Mouse (Mus musculus): ENCODE data around the gene Zfp503. TPM values are rescaled to one million over a fixed set of nuclear protein-coding genes. Genes with fewer than 3 reads are reported as not detected.

Gene Zfp503
- total RNA-seq, 1 experiment from 2014 or later: 0.38 TPM

DNA sequence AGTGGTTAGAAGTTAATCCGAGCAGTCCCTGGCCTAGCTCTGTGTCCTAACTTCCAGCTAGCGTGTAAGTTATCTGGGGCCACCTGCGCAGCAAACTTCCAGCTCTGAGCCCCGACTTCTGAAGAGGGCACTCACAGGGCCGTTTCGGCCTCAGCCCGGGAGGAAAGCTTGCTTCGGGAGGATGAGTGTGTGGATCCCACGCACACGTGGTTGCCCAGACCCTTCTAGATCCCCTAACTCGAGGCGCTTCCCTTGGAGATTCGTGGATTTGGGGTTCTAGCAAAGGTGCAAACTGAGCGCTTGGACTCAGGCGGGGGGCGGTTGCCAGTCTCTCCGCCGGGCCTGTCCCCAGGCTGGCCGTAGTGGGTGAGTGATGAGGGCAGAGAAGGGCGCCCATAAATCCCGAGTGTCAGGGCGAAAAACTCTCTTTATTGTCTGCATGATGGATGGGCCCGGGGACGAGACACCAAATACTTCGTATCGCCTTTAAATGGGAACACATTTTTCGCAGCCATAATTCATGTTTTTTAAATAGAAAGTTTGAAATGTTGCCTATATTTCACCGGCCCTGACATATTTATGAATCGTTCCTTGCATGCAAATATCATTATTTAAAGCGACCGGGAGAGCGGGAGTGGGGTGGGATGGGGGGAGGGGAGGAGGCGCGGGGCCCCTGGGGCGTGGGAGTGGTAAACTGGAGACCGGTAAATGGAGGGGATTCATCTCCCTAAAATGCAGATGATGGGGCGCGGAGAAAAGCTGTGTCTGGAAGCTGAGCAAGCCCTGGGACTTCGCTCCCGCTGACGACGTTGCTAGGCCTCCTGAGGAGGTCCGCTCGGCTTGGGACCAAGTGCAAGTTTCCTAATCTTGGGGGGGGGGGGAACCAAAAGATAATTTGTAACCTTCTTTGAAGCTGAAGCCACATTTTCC, 4.9 kb upstream of the Zfp503 start:
- ATAC-seq (replicated peaks; ENCODE audit: insufficient number of reproducible peaks, low FRiP score, low TSS enrichment, poor library complexity, severe bottlenecking): no peak

DNA sequence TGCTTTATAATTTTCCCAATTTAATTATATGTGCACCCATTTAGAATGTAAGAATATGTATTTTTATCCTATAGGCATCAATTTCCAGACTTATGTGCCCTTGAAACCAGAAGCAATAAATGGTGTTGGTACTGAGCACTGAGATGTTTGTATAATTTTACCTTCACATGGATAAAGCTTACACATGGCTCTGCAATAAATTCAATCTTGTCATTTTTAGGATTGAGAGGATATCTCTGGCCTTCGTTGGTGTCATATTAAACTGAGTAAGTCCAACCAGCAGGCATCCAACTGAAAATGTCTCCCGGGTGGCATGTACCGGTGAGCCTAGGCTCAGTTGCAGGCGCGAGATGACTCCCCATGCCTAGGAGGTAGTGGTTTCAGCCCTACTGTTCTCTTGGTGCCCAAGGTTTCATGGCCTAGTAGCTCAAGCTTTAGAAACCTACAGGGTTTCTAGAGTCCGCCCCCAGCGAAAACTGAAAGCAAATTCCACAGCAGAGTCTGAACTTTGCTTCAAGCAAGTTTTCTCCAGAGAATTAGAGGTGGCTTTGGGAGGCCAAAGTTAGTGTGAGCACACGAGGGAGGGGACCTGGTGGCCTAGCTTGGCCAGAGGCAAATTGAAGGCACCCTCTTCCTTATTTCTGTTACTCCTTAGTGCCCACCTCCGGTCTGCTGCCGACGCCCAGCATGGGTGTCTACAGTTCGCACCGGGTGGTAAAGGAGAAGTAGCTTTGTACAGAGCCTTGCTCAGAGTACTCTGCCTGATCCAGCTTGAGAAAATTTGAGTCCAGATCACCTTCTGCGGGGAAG, 4.1 kb upstream of the Zfp503 start:
- 0 out of 2 replicates have a peak, but pooled peaks have one; percentile 24 for ATAC-seq (replicated peaks; ENCODE audit: insufficient number of reproducible peaks, low FRiP score, low TSS enrichment, poor library complexity, severe bottlenecking)

DNA sequence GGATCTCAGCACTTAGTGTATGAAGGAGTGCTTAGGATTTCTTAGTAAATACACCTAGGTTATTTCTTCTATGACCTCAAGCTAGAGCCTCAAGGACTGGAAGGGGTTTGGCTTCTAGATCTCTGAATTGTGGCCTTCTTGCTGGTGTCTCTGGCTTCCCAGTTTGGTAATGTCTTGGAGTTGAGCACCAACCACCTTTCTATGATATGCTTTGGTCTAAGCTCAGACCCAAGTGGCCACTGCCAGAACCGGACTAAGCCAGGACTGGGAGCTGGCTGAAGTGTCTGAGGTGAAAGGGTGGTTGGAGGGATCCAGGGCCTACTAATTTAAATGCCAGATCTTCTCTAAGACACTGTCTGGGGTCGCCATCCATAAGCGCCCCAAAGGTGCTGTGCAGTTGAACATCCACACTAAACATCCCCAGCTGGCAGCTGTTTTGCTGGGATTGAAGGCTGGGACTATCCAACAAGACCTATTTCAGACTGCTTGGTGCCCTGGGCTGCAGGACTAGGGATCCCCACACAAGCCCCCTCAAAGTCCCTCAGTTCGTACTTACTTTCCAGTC, 3.0 kb upstream of the Zfp503 start:
- no peak for ATAC-seq (replicated peaks; ENCODE audit: insufficient number of reproducible peaks, low FRiP score, low TSS enrichment, poor library complexity, severe bottlenecking)

DNA sequence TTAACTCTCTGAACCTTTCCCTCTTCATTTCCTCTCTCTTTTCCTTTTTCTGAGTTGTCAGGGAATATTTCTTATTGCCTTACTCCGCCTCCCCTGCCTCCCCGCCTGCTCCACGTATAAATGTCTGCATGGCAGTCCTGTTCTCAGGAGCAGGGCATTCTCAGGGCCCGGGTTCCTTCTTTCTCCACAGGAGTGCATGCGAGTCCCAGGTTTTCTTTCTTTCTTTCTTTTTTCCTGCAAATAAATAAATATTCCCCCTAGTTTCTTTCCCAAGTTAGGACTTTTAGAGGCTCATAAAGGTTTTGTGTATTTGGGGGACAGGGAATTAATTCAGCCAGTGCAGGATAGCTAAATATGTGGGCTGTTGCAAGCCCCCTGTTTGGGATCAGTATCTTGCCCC, 2.5 kb upstream of the Zfp503 start:
- no peak for ATAC-seq (replicated peaks; ENCODE audit: insufficient number of reproducible peaks, low FRiP score, low TSS enrichment, poor library complexity, severe bottlenecking)

DNA sequence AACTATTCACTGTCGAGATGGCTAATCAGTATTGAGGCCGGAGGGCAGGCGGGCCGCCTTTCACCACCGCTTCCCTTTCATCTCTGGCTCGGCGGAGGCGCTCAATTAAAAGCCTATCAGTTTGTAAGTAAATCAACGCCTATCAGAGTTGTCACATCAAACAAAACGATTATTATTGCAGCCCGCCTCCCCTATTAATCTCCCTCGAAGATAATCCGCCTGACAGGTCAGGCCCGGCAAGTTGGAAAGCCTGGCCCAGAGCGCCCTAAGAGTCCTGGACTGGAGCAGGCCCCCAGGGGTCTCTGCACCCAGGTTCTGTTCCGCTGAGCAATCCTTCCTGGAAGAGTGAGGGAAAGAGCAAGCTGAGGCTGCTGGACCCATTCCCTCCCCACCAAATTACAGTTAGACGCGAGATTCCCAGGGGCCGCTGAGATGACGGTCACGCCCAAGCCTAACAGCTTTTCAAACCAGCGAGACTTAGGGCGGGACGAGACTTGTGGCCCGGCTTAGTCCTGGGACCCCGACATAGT, 1.9 kb upstream of the Zfp503 start:
- no peak for ATAC-seq (replicated peaks; ENCODE audit: insufficient number of reproducible peaks, low FRiP score, low TSS enrichment, poor library complexity, severe bottlenecking)

DNA sequence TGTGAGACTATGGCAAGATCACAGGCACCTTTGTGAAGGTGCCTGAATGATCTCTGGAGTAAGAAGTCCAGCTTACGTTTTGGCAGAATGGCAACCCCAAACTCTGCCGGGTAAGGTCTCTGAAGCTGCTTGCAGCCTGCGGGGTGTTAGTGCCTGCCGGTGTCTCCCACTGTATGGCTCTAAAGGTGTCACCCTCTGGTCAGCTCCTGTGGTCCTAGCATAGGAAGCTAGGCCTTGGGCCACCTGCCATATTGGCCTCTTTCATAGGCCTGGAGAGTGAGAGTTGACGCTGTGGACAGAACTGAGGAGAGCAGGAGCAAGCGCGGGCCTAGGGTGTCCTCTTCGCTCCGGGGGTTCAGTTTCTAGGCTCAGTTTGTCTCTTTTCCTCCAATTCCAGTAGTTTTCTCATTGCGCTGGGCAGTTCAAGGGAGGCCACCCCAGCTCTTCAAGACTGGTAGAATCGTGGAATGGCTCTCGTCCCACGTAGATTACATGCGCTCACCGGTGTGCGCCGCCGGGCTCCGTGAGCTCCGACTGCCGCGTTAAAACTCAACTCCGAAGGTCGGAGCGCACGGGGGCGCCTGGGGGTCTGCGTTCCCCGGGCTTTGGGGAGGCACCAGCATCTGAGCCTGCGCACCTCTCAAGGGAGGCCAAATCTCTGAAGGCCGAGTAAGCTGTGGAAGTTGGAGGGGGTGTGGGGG, 1.1 kb upstream of the Zfp503 start:
- no peak for ATAC-seq (replicated peaks; ENCODE audit: insufficient number of reproducible peaks, low FRiP score, low TSS enrichment, poor library complexity, severe bottlenecking)

DNA sequence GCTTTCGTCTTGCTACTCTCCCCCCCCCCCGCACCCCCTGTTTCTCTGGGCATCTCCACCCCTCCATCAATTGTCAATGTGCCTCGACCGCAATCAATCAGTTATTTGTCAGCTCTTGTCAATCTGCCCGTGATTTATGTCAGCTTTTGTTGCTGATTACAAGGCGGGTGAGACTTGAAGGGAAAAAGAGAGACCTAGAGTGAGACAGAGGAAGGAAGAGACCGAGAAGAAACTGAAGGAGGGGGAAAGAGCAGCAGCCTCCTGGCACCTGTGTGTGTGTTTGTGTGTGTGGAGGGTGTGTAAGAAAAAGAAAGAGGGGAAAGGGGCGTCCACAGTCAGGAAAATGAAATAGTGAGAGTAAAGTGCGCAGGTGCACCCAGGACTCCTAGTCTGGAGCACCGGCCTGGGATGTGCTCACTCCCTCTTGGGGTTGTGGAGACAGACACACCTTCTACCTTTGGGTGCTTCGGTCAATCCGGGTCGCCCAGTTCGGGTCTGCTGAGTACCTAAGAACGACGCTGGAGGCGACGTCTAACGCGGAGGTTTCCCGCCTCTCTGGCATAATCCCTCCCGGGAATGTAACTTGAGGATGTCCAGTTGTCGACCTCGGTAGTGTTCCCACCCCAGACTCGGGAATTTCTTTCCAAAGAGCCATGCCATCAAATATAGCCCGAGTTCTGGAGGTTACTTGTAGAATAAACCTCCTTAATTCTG, 667 bp downstream of the Zfp503 start:
- no peak for ATAC-seq (replicated peaks; ENCODE audit: insufficient number of reproducible peaks, low FRiP score, low TSS enrichment, poor library complexity, severe bottlenecking)

DNA sequence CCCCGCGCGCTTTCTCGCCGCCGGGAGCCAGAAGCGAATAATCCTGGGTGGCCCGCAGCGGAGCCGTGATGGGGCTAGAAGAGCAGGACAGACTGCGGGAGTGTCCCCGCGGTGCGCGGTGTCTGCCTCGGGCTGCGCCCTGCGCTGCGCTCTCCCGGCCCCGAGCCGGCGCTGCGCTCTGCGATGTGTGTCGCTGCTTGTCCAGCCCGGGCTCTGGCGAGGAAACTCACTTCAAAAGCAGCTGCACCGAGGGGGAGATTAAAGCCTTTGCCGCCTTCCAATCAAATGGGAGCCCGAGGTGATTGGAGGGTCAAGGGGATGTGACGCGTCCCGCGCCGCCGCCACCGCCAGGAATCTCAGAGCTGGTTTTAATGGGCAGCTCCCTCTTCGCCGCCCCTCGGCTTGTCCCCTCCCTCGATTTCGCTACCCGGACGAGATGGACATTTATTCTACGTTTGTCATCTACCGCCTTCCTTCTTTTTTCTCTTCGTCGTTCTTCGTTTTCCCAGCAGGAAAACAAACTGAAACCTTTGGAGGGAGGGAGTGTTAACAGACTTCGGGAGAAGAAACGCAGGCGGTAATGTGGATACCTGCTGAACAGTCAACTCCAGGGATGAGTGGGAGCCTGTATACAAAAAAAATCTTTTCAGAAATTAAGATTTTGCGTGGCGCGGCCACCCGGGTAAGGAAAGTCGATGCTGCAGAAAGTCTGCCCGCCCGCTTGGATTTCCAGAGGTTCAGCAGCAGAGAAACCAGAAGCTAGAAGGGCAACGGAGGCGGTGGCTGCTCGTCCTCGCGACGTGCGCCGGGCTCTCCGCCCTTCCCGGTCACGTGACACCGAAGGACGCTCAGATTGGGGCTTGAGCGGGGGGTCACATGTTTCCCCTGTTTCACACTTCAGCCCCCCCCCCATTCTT, 1.5 kb downstream of the Zfp503 start:
- ATAC-seq (replicated peaks; ENCODE audit: insufficient number of reproducible peaks, low FRiP score, low TSS enrichment, poor library complexity, severe bottlenecking): peak; percentile 53

DNA sequence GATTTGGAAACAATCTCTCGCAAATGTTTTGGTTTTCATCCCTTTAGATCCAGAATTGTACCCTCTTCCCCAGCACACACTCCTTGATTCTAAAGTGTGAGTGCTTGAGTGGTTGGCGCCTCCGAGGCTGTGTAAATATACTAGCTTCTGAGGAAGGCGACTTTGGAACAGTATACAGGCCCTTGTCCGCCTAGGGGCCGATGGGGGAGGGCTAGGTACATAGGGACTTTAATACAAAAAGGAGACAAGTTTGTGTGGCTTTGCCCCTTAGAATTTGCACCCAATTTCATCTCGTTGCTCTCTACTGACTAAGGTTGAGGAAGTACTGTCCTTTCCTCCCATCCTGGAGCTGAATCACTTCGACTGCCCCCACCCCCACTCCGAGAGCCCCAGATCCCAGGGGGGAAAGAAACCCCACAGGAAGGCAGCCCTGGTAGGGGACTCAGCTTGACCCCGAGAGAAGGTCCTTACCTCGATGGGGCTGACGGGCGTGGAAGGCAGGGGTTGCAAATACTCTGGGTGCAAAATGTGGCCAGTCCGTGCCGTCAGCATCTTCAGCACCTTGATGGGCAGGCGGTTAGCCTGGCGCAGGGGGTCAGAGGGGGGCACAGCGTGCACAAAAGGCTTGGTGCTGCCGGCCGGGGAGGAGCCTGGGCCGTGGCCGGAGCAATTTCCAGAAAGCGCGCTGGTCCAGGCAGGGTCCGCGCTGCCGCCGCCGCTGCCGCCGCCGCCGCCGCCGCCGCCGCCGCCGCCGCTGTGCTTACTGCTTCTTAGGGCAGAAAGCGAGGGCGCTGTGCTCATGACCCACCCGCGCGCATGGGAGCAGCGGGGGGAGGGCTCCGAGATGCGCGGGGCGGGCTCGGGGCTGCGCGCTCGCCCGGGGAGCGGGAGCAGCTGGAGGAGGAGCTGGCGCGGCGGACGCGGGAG, 2.4 kb downstream of the Zfp503 start:
- no peak for ATAC-seq (replicated peaks; ENCODE audit: insufficient number of reproducible peaks, low FRiP score, low TSS enrichment, poor library complexity, severe bottlenecking)

DNA sequence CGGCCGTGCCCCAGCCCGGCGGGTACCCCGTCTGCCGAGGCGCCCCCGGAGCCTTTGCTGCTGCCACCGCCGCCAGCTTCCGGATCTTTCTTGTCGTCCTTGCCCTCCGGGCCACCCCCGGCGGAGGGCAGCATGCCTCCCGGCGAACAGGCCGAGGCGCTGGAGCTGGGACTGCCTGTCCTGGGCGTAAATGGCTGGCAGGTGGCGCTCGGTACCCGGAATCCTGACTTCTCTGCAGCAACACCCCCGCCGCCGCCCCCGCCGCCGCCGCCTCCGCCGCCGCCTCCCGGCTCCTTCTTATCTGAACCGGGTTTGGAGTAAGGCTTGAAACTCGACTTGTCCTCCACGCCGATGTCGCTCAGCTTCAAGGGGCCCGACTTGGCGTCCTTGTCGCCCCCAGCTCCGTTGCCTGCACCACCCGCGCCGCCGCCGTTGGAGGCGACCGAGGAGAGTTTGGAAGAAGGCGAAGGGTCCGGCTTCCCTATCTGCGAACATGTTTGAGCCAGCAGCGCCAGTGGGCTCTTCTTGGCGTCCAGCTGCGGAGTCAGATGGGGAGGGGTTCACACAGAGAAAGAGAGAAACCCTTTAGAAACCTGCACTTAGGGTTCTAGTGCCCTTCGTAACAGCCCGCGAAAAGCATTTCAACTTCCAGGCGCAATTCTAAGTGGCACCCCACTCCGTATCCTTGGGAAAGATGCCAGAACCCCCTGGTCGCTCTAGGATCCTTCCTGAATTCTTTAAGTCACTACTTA, 3.2 kb downstream of the Zfp503 start:
- 0 out of 2 replicates have a peak, but pooled peaks have one; percentile 38 for ATAC-seq (replicated peaks; ENCODE audit: insufficient number of reproducible peaks, low FRiP score, low TSS enrichment, poor library complexity, severe bottlenecking)

DNA sequence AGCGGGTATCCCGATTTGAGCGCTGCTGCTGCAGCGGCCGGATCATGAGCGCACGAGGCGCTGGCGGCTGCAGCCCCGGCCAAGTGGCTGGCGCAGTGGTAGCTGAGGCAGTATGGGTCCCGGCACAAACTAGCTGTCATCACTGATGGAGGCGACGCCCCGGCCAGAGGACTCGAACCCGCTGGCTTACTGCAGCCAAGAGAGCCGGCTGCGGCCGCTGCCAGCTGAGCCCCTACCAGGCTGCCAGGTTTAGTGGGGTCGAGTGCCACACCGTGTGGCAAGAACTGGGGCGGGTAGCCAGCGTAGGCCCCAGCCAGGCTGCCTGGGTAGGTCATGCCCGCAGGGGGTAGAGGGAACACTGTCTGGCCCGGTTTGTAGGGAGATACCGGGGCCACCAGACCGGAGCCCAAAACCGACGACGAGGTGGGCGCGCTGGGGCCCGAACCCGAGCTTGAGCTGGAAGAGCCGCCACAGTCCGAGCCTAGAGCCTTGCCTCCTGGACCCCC, 3.9 kb downstream of the Zfp503 start:
- ATAC-seq (replicated peaks; ENCODE audit: insufficient number of reproducible peaks, low FRiP score, low TSS enrichment, poor library complexity, severe bottlenecking): no peak

DNA sequence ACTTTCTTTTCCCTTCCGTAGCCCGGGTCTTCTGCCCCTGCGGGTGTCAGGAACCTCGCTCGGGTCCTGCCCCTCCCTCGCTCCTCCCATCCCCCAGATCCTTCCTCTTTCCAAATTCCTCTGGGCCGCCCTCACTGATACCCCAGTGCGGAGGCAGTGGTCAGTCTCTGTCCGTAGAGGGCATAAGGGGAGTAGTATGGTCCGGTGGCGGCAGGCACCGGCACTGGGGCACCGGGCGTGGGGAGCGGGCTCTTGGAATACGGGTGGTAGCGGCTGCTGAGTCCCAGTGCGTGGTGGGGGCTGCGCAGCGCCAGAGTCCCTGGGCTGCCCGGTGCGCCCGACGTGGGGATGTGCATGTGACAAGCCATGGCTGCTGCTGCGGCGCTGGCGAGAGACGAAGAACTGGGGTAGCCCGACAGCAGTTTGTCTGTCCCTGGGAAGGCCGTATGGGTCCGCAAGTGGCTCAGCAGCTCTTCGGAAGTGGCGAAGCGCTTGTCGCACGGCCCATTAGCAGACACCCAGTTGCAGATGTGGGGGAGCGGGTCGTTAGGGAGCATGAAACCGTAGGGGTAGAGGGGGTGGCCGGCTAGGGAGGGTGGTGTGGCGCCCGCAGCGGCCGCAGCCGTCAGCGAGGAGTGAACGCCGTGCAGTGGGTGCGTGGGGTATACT, 4.5 kb downstream of the Zfp503 start:
- ATAC-seq (replicated peaks; ENCODE audit: insufficient number of reproducible peaks, low FRiP score, low TSS enrichment, poor library complexity, severe bottlenecking): no peak

DNA sequence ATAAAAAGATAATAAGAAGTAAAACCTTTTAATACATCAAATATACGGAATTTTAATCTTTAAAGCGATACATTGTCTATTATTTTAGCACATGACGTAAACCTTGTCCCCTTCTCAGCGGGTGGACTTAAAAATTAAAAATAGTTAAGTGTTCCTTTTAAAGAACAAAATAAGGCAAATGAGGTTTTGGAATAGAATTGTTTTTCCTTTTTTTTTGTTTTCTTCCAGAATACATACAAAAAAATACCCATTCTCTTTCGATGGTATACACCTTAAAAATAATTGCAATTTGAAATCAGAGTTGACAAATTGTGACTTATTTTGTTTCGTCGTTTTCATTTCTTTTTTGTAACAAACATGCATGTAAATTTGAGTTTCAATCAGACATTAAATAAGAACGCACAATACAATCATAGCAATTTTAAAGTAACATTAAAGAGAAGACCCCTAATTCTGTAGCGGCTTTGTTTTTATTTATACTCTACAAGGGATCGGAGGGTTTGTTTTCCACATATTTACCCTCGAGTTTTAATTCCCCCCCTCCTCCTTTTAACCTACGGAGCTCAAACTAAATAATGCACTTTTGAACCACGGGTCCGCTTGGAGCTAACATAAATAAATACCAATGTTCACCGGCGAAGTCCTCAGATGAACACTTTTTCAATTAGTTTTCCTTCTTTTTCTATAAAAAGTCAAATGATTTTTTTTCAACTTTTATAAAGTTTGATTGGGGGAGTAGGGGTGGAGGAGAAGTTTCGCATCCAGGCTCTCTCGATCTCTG, 5.3 kb downstream of the Zfp503 start:
- ATAC-seq (replicated peaks; ENCODE audit: insufficient number of reproducible peaks, low FRiP score, low TSS enrichment, poor library complexity, severe bottlenecking): no peak

DNA sequence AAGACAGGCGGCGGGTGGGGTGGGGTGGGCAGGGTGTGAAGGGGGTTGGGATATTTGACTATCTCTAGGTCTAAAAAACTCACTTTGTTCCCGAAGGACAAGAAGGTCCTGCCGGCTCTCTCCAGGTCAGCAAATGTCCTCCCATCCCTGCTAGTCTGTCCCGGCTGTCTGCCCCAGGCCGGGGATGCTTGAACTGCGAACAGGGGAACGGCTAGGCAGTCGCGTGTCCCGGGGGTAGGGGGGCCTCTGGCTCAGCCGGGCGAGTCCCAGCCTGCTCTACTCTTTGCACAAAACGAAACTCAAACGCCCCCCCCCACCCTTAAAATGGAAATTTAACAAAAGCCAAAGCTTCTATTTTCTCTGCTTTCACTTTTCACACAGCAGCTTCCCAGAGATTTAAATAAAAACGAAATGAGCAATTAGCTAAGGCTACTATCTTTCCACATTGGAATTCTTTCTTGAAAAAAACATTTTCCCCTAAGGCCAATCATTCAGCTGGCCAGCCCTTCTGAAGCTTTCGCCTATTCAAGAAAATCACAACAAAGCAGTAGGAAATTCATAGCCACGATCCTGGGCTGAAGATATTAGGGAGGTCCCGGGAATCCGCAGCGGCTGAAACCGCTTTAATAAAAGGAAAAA, 6.0 kb downstream of the Zfp503 start:
- ATAC-seq (replicated peaks; ENCODE audit: insufficient number of reproducible peaks, low FRiP score, low TSS enrichment, poor library complexity, severe bottlenecking): no peak
